Mouse (Mus musculus): ENCODE measurements around the gene Coro1c. TPM values are rescaled to one million over a fixed set of nuclear protein-coding genes. Genes with fewer than 3 reads are reported as not detected.

The Coro1c gene
- total and polyA plus RNA-seq, 3 experiments = 77.3 to 158 (median 103) TPM

- no peak for DNase-seq (ENCODE audit: low read depth, low spot score)
- Histone ChIP-seq H3K79me2 (ENCODE audit: control insufficient read depth, insufficient read depth, low read length, poor library complexity) (peaks cover 26% of the 10 kb centered on the region; the same call in 1 of the 2 replicates), H3K27ac (ENCODE audit: control insufficient read depth, low read depth, low read length) (no peak overlapping the region), H3K4me3 (ENCODE audit: control insufficient read depth in 1 of 2, insufficient read depth in 1 of 2, low read depth in 2 of 2, low read length in 2 of 2) (no peak overlapping the region), H3K27me3 (ENCODE audit: control insufficient read depth in 1 of 2, insufficient read depth in 2 of 2, low read length in 2 of 2) (no peaks in the 10 kb centered on the region), H3K9me3 (replicated peaks; ENCODE audit: insufficient read depth, low read length) (no peaks in the 10 kb centered on the region), H3K9ac (ENCODE audit: control insufficient read depth, low read depth, low read length, poor library complexity, severe bottlenecking) (no peak overlapping the region), H3K4me1 (ENCODE audit: control insufficient read depth in 1 of 2, insufficient read depth in 2 of 2, low read length in 2 of 2) (no peaks in the 10 kb centered on the region), H3K36me3 (ENCODE audit: control insufficient read depth in 1 of 2, insufficient read depth in 2 of 2, low read length in 2 of 2) (no peaks in the 10 kb centered on the region; a peak in 1 of 4 replicates)
- TF ChIP-seq NELFE (IDR thresholded peaks at IDR 0.05; ENCODE audit: low read depth, low read length) (no peak), NRF1 (IDR thresholded peaks at IDR 0.05; ENCODE audit: insufficient read depth, low read depth, low read length, poor library complexity, severe bottlenecking) (no peak), UBTF (IDR thresholded peaks at IDR 0.05; ENCODE audit: borderline replicate concordance, insufficient read depth, low read depth, low read length) (no peak), ZNF384 (IDR thresholded peaks at IDR 0.05; ENCODE audit: low read depth, low read length) (no peak), MYC (IDR thresholded peaks at IDR 0.05; ENCODE audit: low read depth, low read length) (no peak), CHD1 (IDR thresholded peaks at IDR 0.05; ENCODE audit: low read depth, low read length) (no peak), POLR2AphosphoS5 (IDR thresholded peaks at IDR 0.05; ENCODE audit: borderline replicate concordance, low read depth, low read length) (no peak), TCF12 (IDR thresholded peaks at IDR 0.05; ENCODE audit: low read depth, low read length) (no peak), CTCF (IDR thresholded peaks at IDR 0.05 in 2 of 3, conservative IDR thresholded peaks at IDR 0.05 in 1 of 3; ENCODE audit: control insufficient read depth in 1 of 3, insufficient read depth in 1 of 3, low read depth in 2 of 3, low read length in 3 of 3, poor library complexity in 1 of 3, severe bottlenecking in 1 of 3) (no peak), USF1 (IDR thresholded peaks at IDR 0.05; ENCODE audit: low read depth, low read length) (no peak), ETS1 (IDR thresholded peaks at IDR 0.05; ENCODE audit: low read depth, low read length) (no peak), SMC3 (IDR thresholded peaks at IDR 0.05; ENCODE audit: low read depth, low read length) (no peak), E2F4 (IDR thresholded peaks at IDR 0.05; ENCODE audit: borderline replicate concordance, low read depth, low read length) (no peak), RCOR1 (IDR thresholded peaks at IDR 0.05; ENCODE audit: low read depth, low read length) (no peak), KAT2A (conservative IDR thresholded peaks at IDR 0.05; ENCODE audit: low read depth, low read length) (no peak), ZMIZ1 (IDR thresholded peaks at IDR 0.05; ENCODE audit: low read depth, low read length) (no peak), MAX (IDR thresholded peaks at IDR 0.05; ENCODE audit: low read length) (no peak), MXI1 (IDR thresholded peaks at IDR 0.05; ENCODE audit: low read depth, low read length) (no peak), JUND (IDR thresholded peaks at IDR 0.05; ENCODE audit: low read depth, low read length) (no peak)
Observed at GRCm38 (mm10) chr5:113882566-113883383, 25.8 kb downstream of the Coro1c start.

- no peak overlapping the region for H3K9ac ChIP-seq (ENCODE audit: control insufficient read depth, low read depth, low read length, poor library complexity, severe bottlenecking)
- no peaks in the 10 kb centered on the region; a peak in 1 of 4 replicates for H3K36me3 ChIP-seq (ENCODE audit: control insufficient read depth in 1 of 2, insufficient read depth in 2 of 2, low read length in 2 of 2)
- H3K79me2 ChIP-seq (ENCODE audit: control insufficient read depth, insufficient read depth, low read length, poor library complexity) = peaks cover 22% of the 10 kb centered on the region; the same call in 1 of the 2 replicates
- H3K9me3 ChIP-seq (replicated peaks; ENCODE audit: insufficient read depth, low read length) = no peaks in the 10 kb centered on the region
- H3K27ac ChIP-seq (ENCODE audit: control insufficient read depth, low read depth, low read length) = no peak overlapping the region
- no peaks in the 10 kb centered on the region for H3K4me1 ChIP-seq (ENCODE audit: control insufficient read depth in 1 of 2, insufficient read depth in 2 of 2, low read length in 2 of 2)
- H3K27me3 ChIP-seq (ENCODE audit: control insufficient read depth in 1 of 2, insufficient read depth in 2 of 2, low read length in 2 of 2) = no peaks in the 10 kb centered on the region
- DNase-seq (ENCODE audit: low read depth, low spot score) = no peak
- TF ChIP-seq MEF2A (IDR thresholded peaks at IDR 0.05; ENCODE audit: extremely low read depth, insufficient replicate concordance, low read depth, low read length, poor library complexity, severe bottlenecking) (no peak), JUND (IDR thresholded peaks at IDR 0.05; ENCODE audit: low read depth, low read length) (no peak), ZMIZ1 (IDR thresholded peaks at IDR 0.05; ENCODE audit: low read depth, low read length) (no peak), USF1 (IDR thresholded peaks at IDR 0.05; ENCODE audit: low read depth, low read length) (no peak), GATA1 (IDR thresholded peaks at IDR 0.05; ENCODE audit: low read depth, low read length) (no peak), ELF1 (IDR thresholded peaks at IDR 0.05; ENCODE audit: low read depth, low read length) (no peak), UBTF (IDR thresholded peaks at IDR 0.05; ENCODE audit: borderline replicate concordance, insufficient read depth, low read depth, low read length) (no peak), ETS1 (IDR thresholded peaks at IDR 0.05; ENCODE audit: low read depth, low read length) (no peak), TBP (IDR thresholded peaks at IDR 0.05; ENCODE audit: low read depth, low read length) (no peak), RCOR1 (IDR thresholded peaks at IDR 0.05; ENCODE audit: low read depth, low read length) (no peak), ZC3H11A (IDR thresholded peaks at IDR 0.05; ENCODE audit: low read depth, low read length) (no peak), MYB (IDR thresholded peaks at IDR 0.05; ENCODE audit: low read depth, low read length) (no peak), NELFE (IDR thresholded peaks at IDR 0.05; ENCODE audit: low read depth, low read length) (no peak), KAT2A (conservative IDR thresholded peaks at IDR 0.05; ENCODE audit: low read depth, low read length) (no peak), E2F4 (IDR thresholded peaks at IDR 0.05; ENCODE audit: borderline replicate concordance, low read depth, low read length) (no peak), POLR2AphosphoS2 (IDR thresholded peaks at IDR 0.05; ENCODE audit: low read length) (no peak), POLR2A (IDR thresholded peaks at IDR 0.05; ENCODE audit: control insufficient read depth in 1 of 2, insufficient read depth in 1 of 2, low read depth in 1 of 2, low read length in 2 of 2, poor library complexity in 1 of 2) (no peak)
- no peak overlapping the region for H3K4me3 ChIP-seq (ENCODE audit: control insufficient read depth in 1 of 2, insufficient read depth in 1 of 2, low read depth in 2 of 2, low read length in 2 of 2)
Observed at GRCm38 (mm10) chr5:113881136-113881535, 27.4 kb downstream of the Coro1c start.

Measured in MEL (cell line).